Mouse (Mus musculus): Measurements from ENCODE around the gene Ltb4r1.

- TF ChIP-seq CTCF (conservative IDR thresholded peaks at IDR 0.05; ENCODE audit: insufficient read depth, insufficient read length, low read depth, low read length) (no peak), POLR2A (IDR thresholded peaks at IDR 0.05; ENCODE audit: low read depth, low read length) (no peak)
Observed at GRCm38 (mm10) chr14:55733889-55734288, 31.9 kb upstream of the Ltb4r1 start.
